Mouse (Mus musculus) layer of hippocampus, adult 8-10 months (tissue): ENCODE data around the gene Lsm11. TPM values are rescaled to one million over a fixed set of nuclear protein-coding genes. Genes with fewer than 3 reads are reported as not detected.
"Not testable (repeated sequence)": the region's sequence is repeated elsewhere in the genome, so short reads cannot be mapped to it uniquely, and the experiment has no call there.

Experiments used
- DNase-seq, 2 experiments: peaks; one replicate each; pipeline ENCODE4 v3.0.0; 2022; ENCODE audit warnings: low spot score in 2 of 2
- total RNA-seq, 4 experiments: library from RNA; stranded (reverse); gene quantifications; 2 replicates each; pipeline ENCODE4 v1.2.4; 2022

Lsm11 gene
- total RNA-seq, 4 experiments from 2014 or later: 24.5 to 26.7 (median 25.8) TPM

DNA sequence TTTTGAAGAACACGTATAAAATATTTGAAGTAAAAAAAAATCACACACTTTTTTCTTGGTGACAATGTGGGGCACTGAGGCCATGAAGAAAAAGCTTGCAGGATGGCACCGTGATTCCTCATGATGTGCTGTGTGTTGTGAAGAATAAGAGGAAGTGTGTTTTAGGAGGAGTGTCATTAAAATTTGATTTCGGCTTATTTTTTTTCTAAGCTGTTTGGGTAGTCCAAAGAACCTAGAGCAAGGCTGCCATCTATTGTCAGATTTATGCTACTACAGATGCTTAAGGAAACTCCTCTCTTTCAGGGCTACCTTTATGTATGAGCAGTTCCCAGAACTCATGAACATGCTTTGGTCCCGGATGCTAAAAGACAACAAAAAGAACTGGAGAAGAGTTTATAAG lies 60.7 kb downstream of the Lsm11 start:
- DNase-seq: no peak

DNA sequence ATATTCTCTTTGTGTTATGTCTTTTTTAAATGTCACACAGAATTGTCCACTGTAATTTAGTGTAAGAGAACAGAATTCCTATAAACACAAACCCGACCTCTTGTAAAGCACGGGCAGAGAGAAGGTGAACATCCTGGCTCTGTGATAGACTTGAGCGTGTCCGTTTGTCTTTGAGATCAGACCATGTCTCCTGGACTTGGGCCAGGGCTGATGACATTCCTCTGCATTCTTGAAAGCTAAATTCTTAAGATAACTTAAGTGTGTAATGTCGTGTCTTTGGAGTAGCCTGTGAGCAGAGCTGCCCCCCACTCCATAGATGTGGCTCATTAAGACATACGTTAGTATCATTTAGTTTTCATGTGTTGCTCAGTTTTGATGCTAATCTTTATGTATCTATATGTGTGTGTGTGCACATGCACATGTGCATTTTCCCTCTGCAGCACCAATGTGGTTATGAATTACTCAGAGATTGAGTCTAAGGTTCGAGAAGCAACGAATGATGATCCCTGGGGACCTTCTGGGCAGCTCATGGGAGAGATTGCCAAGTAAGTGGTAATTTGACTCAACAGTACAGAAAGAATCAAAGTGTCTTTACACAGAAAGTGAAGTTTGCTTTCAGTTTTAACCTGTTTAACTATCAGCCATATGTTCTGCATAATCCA lies 61.3 kb downstream of the Lsm11 start:
- no peak for DNase-seq

DNA sequence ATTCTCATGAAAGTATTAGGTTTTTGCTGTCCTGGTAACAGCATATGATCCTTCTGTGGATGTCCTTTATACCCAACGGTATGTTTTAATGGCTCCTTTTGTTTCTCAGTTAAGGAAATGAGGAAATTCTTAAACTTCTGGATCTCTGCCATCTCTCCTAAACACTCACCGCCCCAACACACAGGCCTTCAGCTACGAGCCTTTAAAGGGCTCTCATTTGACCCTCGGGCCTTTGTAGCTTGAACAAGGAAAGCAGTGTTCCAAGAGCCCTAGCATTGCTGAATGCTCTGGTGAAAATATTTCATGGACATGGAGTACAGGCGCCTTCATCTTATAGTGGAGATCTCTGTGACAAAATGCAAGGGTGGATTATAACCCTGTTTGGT lies 63.1 kb downstream of the Lsm11 start:
- DNase-seq: no peak

DNA sequence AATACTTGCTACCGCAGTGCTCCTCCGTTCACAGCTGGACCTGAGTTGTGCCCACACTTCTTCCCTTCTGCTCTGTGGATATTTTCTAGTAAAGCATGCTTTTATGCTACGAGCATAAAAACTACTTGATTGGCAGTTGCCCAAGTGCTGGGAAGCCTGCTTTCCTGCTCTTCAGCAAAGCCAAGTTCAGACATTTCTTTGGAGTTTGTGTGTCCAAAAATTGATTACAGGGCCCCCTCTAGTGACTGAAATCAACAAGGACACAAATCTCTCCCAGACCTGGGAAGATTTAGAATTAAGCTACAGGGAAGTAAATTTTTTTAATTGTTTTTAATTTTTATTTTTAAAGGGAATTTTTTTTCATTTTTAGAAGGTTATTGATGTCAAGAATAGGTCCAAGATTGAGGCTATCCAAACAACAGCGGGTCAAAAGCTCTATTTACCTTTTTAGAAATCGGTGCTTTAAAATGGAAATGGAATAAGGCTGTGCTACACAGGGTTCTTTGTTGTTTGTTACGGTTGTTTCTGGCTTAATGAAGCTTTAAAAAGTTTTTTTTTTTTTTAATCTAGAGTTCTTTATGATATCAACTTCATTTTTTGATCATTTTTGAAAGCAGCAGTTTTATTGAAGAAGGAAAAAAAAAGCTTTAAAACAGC lies 63.6 kb downstream of the Lsm11 start:
- peak in 1 of 2 experiments; percentile 30 for DNase-seq

DNA sequence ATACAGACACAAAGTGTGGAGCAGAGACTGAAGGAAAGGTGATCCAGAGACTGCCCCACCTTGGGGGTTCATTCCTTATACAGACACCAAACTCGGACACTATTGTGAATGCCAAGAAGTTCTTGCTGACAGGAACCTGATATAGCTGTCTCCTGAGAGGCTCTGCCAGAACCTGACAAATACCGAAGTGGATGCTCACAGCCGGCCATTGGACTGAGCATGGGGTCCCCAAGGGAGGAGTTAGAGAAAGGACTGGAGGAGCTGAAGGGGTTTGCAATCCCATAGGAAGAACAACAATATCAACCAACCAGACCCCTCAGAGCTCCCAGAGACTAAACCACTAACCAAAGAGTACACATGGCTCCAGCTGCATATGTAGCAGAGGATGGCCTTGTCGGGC lies 65.4 kb downstream of the Lsm11 start:
- DNase-seq: not testable (repeated sequence)

Other genes with a start within 250 kb of the Lsm11 start
- 10 to 100 TPM; 51.1 to 54.2 (median 53.4) TPM for gene Clint1, start 92.9 kb downstream of the Lsm11 start, total RNA-seq
- gene Thg1l, start 10.6 kb upstream of the Lsm11 start, total RNA-seq: 10 to 100 TPM in 1 of 4 experiments, 1 to 10 TPM in 3; 7.4 to 10.8 (median 9.2) TPM
- gene Sox30, start 35.4 kb upstream of the Lsm11 start, total RNA-seq: under 1 TPM in 3 of 4 experiments, not detected in 1; 0.17 to 0.31 (median 0.27) TPM
- gene Gm12166, start 107.4 kb upstream of the Lsm11 start, total RNA-seq: 1 to 10 TPM in 3 of 4 experiments, not detected in 1; 1.7 to 4.3 (median 3.3) TPM
- 10 to 100 TPM; 10.1 to 14.1 (median 11.2) TPM for gene Adam19, start 111.1 kb upstream of the Lsm11 start, total RNA-seq
- 1 to 10 TPM; 2.1 to 2.6 (median 2.2) TPM for gene Nipal4, start 221.6 kb upstream of the Lsm11 start, total RNA-seq